Mouse (Mus musculus) cerebellum, adult 18-20 months (tissue): Measurements from ENCODE around the gene Gnb4.

Experiments used
- DNase-seq, 2 experiments: peaks; one replicate each; pipeline ENCODE4 v3.0.0; 2021

The Gnb4 gene

DNA sequence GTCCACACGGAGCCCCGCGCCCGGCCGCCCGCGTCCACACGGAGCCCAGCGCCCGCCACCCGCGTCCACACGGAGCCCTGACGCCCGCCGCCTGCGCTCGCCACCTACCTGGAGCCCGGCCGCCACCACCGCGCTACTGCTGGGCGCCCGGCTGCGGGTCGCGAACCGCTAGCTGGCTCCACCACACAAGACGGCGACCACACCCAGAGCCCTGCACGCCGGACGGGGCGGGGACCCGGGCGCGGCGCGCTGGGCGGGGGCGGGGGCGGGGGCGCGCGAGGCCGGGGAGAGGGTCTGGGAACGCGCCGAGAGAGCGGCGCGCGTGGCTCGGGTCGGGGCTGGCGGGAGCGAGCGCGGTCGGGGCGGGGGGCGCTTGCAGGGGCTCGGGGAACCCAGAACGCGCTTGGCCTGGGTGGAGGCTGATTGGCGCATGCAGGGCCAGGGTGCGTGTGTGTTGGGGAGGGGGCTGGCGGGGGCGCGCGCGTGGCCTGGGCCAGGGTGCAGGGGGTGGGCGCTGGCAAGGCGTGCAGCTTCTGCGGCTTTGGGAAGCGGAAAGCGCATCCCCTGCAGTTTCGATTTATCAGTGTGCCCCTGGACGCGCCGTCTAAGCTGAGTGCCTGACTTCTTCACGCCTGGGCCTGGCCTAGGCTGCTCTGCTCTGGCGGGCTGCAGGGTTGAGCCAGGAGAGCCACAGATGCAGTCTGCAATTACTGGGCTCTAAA is at the start of gene Gnb4:
TSS of gene Gnb4 (minus strand) at position 255 of the 722 bp plus-strand sequence.
- DNase-seq: peak in 1 of 2 experiments; percentile 8

- no peak for DNase-seq
Observed at GRCm38 (mm10) chr3:32661556-32661930, 45.2 kb upstream of the Gnb4 start.

- DNase-seq: no peak
Observed at GRCm38 (mm10) chr3:32660831-32661555, 44.6 kb upstream of the Gnb4 start.

- DNase-seq: no peak
Observed at GRCm38 (mm10) chr3:32660276-32660675, 43.9 kb upstream of the Gnb4 start.

DNA sequence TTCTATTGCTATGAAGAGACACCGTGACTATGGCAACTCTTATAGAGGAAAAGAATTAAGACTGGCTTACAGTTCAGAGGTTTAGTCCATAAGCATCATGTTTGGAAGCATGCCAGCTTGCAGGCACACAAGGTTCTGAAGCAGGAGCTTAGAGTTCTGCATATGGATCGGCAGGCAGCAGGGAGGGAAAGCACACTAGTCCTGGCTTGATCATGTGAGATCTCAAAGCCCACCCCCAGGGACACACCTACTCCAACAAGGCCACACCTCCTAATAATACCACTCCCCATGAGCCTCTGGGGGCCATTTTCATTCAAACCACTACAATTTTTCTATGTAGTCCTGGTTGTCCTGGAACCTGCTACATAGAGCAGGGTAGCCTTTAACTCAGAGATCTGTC is 43.1 kb upstream of the Gnb4 start:
- no peak for DNase-seq

DNA sequence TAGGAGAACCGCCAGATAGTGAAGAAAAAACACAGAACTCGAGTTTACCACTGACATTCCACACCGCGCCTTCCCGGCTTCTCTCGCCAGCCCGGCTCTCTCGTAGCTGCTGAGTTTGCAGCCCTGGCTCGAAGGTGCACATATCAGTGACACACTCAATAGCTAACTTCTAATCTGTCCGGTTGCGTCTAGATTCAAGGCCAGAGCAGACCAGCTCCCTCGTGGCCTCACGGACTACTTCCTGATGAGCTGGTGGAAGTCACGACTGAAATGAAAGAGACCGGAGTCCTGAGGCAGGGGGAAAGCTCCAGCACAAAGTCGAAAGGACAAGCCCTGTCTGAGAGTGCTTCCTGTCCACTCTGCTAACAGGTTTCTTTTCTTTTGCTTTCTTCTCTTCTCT is 42.4 kb upstream of the Gnb4 start:
- no peak for DNase-seq

DNA sequence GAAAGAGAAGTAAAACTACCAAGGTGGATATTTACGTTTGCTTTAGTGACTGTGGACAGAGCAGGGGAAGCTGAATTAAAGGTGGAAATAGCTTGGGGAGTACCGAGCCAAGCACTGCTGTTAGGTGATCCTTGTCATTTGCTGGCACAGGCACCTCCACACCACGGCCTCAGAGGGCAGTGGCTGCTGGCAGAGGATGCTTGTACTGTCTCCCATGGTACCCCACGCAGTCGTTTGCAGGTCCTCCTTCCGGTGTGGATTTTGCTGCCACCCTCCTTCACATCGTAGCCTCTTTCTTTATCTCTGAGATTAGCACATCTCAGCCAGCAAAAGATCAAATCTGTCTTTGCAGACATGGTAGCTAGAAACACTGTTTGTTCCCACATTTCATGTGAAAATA is 42.0 kb upstream of the Gnb4 start:
- no peak for DNase-seq

DNA sequence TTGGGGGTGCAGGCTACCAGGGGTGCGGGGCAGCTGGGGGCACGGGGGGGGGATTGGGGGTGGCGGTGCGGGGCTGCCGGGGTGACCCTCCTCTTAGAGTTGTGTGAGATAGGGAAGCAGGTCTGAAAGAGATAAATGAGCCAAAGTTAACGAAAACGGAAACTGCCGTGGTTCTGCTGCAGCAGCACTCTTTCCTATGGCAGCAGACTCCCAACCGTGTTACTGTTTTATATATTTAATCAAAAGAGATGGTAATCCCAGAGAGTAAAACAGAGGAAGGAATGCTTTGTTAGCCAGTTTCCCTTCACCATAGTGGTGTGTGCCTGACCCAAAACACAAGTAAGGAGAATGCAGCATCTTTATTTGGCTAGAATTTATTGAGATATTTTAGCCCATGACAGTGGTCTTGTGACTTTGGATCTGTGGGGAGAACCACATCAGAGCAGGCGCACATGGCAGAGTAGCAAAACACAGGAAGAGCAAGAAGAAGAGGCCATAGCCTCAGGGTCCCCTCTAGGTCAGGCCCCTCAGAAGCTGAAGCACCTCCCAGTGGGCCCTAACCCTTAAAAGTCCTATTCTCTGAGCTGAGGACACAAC is 40.1 kb upstream of the Gnb4 start:
- no peak for DNase-seq

DNA sequence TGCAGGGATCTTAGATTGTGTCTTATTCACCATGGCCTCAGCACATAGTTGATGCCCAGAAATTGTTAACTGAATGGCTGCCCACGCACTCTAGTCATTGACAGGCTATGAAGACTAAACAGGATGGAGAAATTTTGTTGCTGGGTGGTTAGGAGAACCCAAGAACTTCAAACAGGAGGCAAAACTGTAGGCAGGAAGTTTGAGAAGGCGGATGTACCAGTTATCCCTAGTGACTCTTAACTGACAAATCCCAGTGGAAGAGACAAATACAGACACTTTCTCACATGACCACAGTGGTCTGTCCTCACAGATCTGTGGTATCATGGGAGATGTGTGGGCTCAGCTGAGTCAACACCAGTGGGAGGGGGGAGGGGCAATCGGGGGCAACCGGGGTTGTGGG is 39.6 kb upstream of the Gnb4 start:
- DNase-seq: no peak

- DNase-seq: no peak
Observed at GRCm38 (mm10) chr3:32652739-32653138, 36.4 kb upstream of the Gnb4 start.

DNA sequence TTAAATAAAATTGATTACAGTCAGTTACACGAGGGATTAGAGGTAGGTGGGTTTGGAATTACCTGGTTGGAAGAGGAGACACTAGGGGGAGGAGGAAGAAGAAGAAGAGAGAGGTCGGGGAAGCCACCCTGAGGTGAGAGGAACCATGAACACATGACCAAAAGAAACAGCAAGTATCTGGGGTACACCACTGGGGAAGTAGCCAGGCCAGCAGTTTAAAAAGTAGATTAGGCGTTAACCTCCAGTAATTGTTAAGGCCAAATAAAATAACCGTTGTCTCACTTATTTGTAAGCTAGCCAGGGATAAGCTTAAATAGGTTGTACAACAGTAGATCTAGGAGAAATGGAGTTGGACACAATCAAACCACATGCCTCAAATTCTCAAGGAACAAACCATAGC is 32.9 kb upstream of the Gnb4 start:
- DNase-seq: no peak

GRCm38 (mm10) chr3:32646918-32647317 is 30.5 kb upstream of the Gnb4 start:
- DNase-seq: no peak

DNA sequence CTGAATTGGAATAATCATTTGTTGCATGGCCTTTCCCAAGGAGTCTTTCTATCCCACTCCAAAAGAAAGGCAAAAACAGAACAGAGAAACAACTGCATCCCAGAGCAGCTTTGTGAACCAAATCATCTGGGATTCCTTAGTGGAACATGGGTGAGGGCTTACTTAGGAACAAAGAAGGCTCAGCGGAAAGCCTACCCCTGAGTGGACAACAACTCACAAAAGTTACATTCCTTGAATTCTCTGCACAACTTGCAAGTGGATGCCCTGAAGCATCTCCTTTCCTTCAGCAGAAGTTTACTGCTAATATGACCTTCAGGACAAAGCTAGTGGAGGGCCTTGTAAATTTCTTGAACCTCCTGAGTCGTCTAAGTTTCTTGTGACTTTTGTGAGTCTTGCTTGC is 28.4 kb upstream of the Gnb4 start:
- no peak for DNase-seq

- no peak for DNase-seq
Observed at GRCm38 (mm10) chr3:32642116-32642515, 25.7 kb upstream of the Gnb4 start.

DNA sequence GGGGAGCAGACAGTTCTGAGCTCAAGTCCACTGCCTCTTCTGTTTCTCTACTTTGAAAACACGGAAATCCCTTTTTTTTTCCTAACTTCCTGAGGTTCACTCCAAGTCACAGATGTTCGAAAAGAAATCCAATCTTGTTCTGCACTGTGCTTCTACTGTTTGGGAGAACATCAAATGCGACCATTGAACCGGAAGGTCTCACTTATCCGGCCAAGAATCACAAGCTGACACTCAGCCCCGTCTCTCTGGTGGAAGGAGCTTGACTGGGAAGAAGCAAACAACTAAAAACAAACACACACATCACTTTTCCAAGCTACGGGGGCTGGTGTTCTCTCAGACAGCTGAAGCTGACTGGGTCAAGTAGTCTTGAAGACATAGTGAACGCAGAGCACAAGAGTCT is 21.9 kb upstream of the Gnb4 start:
- DNase-seq: no peak

DNA sequence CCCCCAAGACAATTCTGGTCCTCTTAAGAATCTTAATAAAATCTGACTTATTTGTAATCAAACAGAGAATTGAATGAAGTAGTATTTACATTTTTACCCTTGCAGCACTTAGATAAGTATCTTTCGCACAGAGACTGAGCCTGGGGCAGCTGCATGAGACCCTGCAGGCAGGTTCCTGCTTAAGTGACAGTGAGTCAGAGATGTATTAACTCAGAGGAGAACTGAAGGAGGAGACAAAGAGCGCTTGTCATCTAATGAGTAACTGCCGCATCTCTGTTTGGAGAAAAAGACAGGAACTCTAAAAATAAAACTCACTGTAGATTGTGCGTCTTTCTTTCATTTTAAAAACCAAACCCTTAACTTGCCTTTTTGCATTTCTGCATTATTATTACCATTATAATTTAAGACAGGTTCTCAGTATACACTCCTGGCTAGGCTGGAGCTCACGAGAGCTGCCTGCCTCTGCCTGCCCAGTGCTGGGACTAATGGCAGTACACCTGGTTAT is 16.4 kb upstream of the Gnb4 start:
- DNase-seq: no peak

- DNase-seq: no peak
Observed at GRCm38 (mm10) chr3:32630210-32630609, 13.8 kb upstream of the Gnb4 start.

- DNase-seq: no peak
Observed at GRCm38 (mm10) chr3:32628141-32628540, 11.8 kb upstream of the Gnb4 start.

GRCm38 (mm10) chr3:32622106-32622505 is 5.7 kb upstream of the Gnb4 start:
- DNase-seq: no peak

- DNase-seq: no peak
Observed at GRCm38 (mm10) chr3:32621658-32622057, 5.3 kb upstream of the Gnb4 start.

DNA sequence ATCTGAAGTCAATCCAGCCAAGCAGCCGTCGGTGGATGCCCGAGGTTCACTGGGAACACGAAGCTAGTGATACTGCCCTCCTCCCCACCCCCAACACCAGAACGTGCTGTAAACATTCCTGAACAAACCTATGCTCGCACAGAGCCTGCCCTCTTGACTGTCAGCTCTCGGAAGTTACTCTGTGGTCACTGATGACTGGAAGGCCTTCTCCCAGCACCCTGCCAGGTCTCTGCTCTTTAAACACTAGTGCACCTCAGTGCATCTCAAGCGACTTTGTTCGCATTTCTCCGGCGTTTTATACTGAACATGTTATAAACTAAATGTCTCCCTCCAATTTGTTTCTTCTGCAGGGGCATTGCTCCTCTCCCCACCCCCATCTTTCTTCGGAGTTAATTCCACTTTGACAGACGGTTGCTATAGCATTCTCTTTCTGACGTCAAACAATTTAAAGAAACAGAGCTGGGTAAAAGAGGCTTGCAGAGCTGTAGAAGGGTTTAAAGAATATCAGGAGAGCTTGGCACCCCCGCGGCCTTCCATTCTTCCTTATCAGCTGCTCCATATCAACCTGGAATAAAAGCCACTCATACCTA is 763 bp upstream of the Gnb4 start:
- no peak for DNase-seq

- DNase-seq: no peak
Observed at GRCm38 (mm10) chr3:32616006-32616330, 417 bp downstream of the Gnb4 start.

- DNase-seq: no peak
Observed at GRCm38 (mm10) chr3:32615376-32615775, 1.0 kb downstream of the Gnb4 start.

GRCm38 (mm10) chr3:32614786-32615185 is 1.6 kb downstream of the Gnb4 start:
- no peak for DNase-seq
